Comparison of ENCODE assay signal across 18 mouse cellular contexts in the genomic region with DNA sequence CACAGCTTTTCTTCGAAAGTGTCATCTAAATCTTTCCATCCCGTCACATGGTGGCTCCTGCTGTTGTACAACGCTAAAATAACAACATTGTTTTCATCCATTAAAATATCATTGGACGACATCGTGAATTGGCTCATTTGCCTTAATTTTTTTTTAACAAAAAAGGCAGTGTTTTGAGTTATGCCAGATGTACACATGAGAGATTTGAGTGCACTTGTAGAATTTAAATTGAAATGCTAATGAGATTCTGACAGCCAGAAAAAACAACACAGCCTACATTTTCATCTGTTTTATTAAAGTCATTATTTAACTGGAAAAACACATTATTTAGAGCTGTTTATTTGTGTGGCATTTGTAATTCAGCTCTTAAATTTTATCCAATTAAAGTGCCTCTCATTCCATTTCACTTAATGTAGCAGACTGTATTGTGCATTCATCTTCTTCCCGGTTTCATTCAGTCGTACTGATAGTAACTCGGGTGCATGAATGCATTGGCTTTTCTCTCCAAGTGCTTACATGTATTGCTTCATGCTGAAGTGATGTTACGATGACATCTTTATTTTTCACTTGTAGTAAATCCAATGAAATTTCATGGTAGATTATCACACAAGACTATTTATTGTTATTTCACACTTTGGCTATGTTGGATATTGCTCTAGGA.
DNase-seq lines count a peak whose midpoint lies in the region; ATAC-seq lines count a peak whose summit lies in the region.
"Had no signal": no experiment of that assay in that cellular context is flagged by ENCODE, and none has a peak within 500 bp of the region (broad histone marks: within the 10 kb centered on the region; RNA-seq: fewer than 3 reads in every experiment).

No protein-coding gene starts in this region.

- H3K9me3 ChIP-seq in embryonic facial prominence, embryonic 14.5 days (ENCODE audit: control insufficient read depth, low read length): no peaks in the 10 kb centered on the region
- H3K9me3 ChIP-seq in embryonic facial prominence, embryonic 10.5 days: no peaks in the 10 kb centered on the region
- H3K9me3 ChIP-seq in forebrain, embryonic 12.5 days: no peaks in the 10 kb centered on the region
- no peaks in the 10 kb centered on the region for H3K9me3 ChIP-seq in hindbrain, embryonic 15.5 days
- H3K9me3 ChIP-seq in neural tube, embryonic 13.5 days: no peaks in the 10 kb centered on the region
- H3K9me3 ChIP-seq: embryonic facial prominence, embryonic 12.5 days; limb, embryonic 10.5 days; liver, embryonic 13.5 days had no signal

- no peaks in the 10 kb centered on the region for H3K4me1 ChIP-seq in embryonic facial prominence, embryonic 14.5 days (ENCODE audit: control insufficient read depth, insufficient read depth, low read length)
- H3K4me1 ChIP-seq in embryonic facial prominence, embryonic 10.5 days: no peaks in the 10 kb centered on the region
- H3K4me1 ChIP-seq in forebrain, embryonic 12.5 days: peaks cover 7% of the 10 kb centered on the region; the same call in 1 of the 2 replicates
- H3K4me1 ChIP-seq in hindbrain, embryonic 15.5 days (replicated peaks): 0 out of 2 replicates have a peak, but pooled peaks cover 4% of the 10 kb centered on the region
- no peaks in the 10 kb centered on the region; the same call in 1 of the 2 replicates for H3K4me1 ChIP-seq in neural tube, embryonic 13.5 days (replicated peaks)
- H3K4me1 ChIP-seq: embryonic facial prominence, embryonic 12.5 days; limb, embryonic 10.5 days; liver, embryonic 13.5 days had no signal

- peak; percentile 3 for DNase-seq in embryonic facial prominence, embryonic 14.5 days (ENCODE audit: low spot score)
- DNase-seq in embryonic facial prominence, embryonic 10.5 days (ENCODE audit: low spot score): no peak
- DNase-seq in cerebellum, postnatal 4 days (ENCODE audit: low spot score in 2 of 2): no peak
- no peak for DNase-seq in right cerebral cortex, postnatal 25 days
- no peak for DNase-seq in heart, adult 18-20 months
- DNase-seq: adrenal gland, postnatal 25 days; cerebellum, postnatal 36 days; gastrocnemius, postnatal 10 days; heart, postnatal 14 days; liver, embryonic 13.5 days; lung, postnatal 10 days; thymus, postnatal 36 days had no signal

- no peak overlapping the region for H3K4me3 ChIP-seq in embryonic facial prominence, embryonic 14.5 days (ENCODE audit: low read depth, low read length)
- no peak overlapping the region for H3K4me3 ChIP-seq in embryonic facial prominence, embryonic 10.5 days
- no peak overlapping the region for H3K4me3 ChIP-seq in forebrain, embryonic 12.5 days (replicated peaks)
- no peak overlapping the region for H3K4me3 ChIP-seq in hindbrain, embryonic 15.5 days
- H3K4me3 ChIP-seq in neural tube, embryonic 13.5 days: no peak overlapping the region
- H3K4me3 ChIP-seq: embryonic facial prominence, embryonic 12.5 days; limb, embryonic 10.5 days; liver, embryonic 13.5 days had no signal

- no peak for ATAC-seq in embryonic facial prominence, embryonic 14.5 days (ENCODE audit: low read depth)
- peak; percentile 55 for ATAC-seq in forebrain, embryonic 12.5 days (ENCODE audit: low FRiP score)
- peak; percentile 38; the same call in 1 of the 2 replicates for ATAC-seq in hindbrain, embryonic 15.5 days (ENCODE audit: low FRiP score, low read depth)
- peak; percentile 63; the same call in 1 of the 2 replicates for ATAC-seq in neural tube, embryonic 13.5 days (ENCODE audit: low read depth)
- ATAC-seq: intestine, postnatal 0 days had no signal

- H3K9ac ChIP-seq in embryonic facial prominence, embryonic 14.5 days (ENCODE audit: low read depth, low read length): no peak overlapping the region
- H3K9ac ChIP-seq in forebrain, embryonic 12.5 days: no peak overlapping the region
- no peak overlapping the region for H3K9ac ChIP-seq in hindbrain, embryonic 15.5 days
- H3K9ac ChIP-seq in neural tube, embryonic 13.5 days: no peak overlapping the region
- H3K9ac ChIP-seq: embryonic facial prominence, embryonic 12.5 days; liver, embryonic 13.5 days had no signal

- H3K36me3 ChIP-seq in embryonic facial prominence, embryonic 14.5 days (ENCODE audit: control insufficient read depth, insufficient read depth, low read length): no peaks in the 10 kb centered on the region
- H3K36me3 ChIP-seq in embryonic facial prominence, embryonic 10.5 days (replicated peaks): no peaks in the 10 kb centered on the region
- H3K36me3 ChIP-seq in forebrain, embryonic 12.5 days (replicated peaks): no peaks in the 10 kb centered on the region
- no peaks in the 10 kb centered on the region for H3K36me3 ChIP-seq in hindbrain, embryonic 15.5 days
- H3K36me3 ChIP-seq in neural tube, embryonic 13.5 days: no peaks in the 10 kb centered on the region
- H3K36me3 ChIP-seq: embryonic facial prominence, embryonic 12.5 days; limb, embryonic 10.5 days; liver, embryonic 13.5 days had no signal

- H3K27ac ChIP-seq in embryonic facial prominence, embryonic 14.5 days (replicated peaks; ENCODE audit: low read depth, low read length): no peak overlapping the region
- H3K27ac ChIP-seq in embryonic facial prominence, embryonic 10.5 days (replicated peaks): no peak overlapping the region
- H3K27ac ChIP-seq in forebrain, embryonic 12.5 days: no peak overlapping the region
- H3K27ac ChIP-seq in hindbrain, embryonic 15.5 days (replicated peaks): no peak overlapping the region
- H3K27ac ChIP-seq in neural tube, embryonic 13.5 days (replicated peaks): no peak overlapping the region
- H3K27ac ChIP-seq: embryonic facial prominence, embryonic 12.5 days; limb, embryonic 10.5 days; liver, embryonic 13.5 days had no signal

- no peak overlapping the region for H3K4me2 ChIP-seq in embryonic facial prominence, embryonic 14.5 days (ENCODE audit: low read depth, low read length)
- peak overlapping the region; percentile 39 for H3K4me2 ChIP-seq in forebrain, embryonic 12.5 days
- H3K4me2 ChIP-seq in hindbrain, embryonic 15.5 days: peak overlapping the region; percentile 26
- no peak overlapping the region for H3K4me2 ChIP-seq in neural tube, embryonic 13.5 days
- H3K4me2 ChIP-seq: embryonic facial prominence, embryonic 12.5 days; liver, embryonic 13.5 days had no signal

- 72% methylated on average over 9 of the region's 9 CpGs for WGBS in embryonic facial prominence, embryonic 14.5 days
- 72% methylated on average over 9 of the region's 9 CpGs for WGBS in embryonic facial prominence, embryonic 10.5 days
- 23% methylated on average over 9 of the region's 9 CpGs for WGBS in forebrain, embryonic 12.5 days
- WGBS in hindbrain, embryonic 15.5 days: 40% methylated on average over 9 of the region's 9 CpGs
- WGBS in neural tube, embryonic 13.5 days: 47% methylated on average over 9 of the region's 9 CpGs

- no peaks in the 10 kb centered on the region for H3K27me3 ChIP-seq in embryonic facial prominence, embryonic 14.5 days (replicated peaks; ENCODE audit: control insufficient read depth, insufficient read depth, low read length)
- H3K27me3 ChIP-seq in embryonic facial prominence, embryonic 10.5 days (replicated peaks; ENCODE audit: low read depth, poor library complexity, severe bottlenecking): no peaks in the 10 kb centered on the region
- no peaks in the 10 kb centered on the region for H3K27me3 ChIP-seq in forebrain, embryonic 12.5 days
- no peaks in the 10 kb centered on the region for H3K27me3 ChIP-seq in hindbrain, embryonic 15.5 days
- H3K27me3 ChIP-seq in neural tube, embryonic 13.5 days: no peaks in the 10 kb centered on the region
- H3K27me3 ChIP-seq: embryonic facial prominence, embryonic 12.5 days; liver, embryonic 13.5 days had no signal

Comparison
In these comparisons a context has a peak if more than half of its experiments do, and no peak if none do; other contexts are left out.
1. H3K4me2 ChIP-seq: peak in forebrain, embryonic 12.5 days (single experiment) and hindbrain, embryonic 15.5 days (single experiment); none in embryonic facial prominence, embryonic 14.5 days (single experiment) and neural tube, embryonic 13.5 days (single experiment).